Mouse (Mus musculus) neural tube, embryonic 14.5 days (tissue): ENCODE results near the gene E2f7. TPM values are rescaled to one million over a fixed set of nuclear protein-coding genes. Genes with fewer than 3 reads are reported as not detected.
"Not testable (repeated sequence)": the region's sequence is repeated elsewhere in the genome, so short reads cannot be mapped to it uniquely, and the experiment has no call there.

ENCODE experiments used
- ATAC-seq: fragments of 200-750 bp; cut with Nextera tagmentation; 2 replicates; pipeline ENCODE4 v1.8.0; 2017; ENCODE audit warnings: low read depth, mild to moderate bottlenecking, moderate TSS enrichment, moderate library complexity
- H3K27ac ChIP-seq: fragments of 300-500 bp; sonication (generic); 2 replicates; pipeline ENCODE4 v1.5.1; 2014; ENCODE audit warnings: low read depth, mild to moderate bottlenecking, control low read depth, low read length, moderate library complexity, mixed read lengths
- H3K27me3 ChIP-seq: fragments of 300-500 bp; sonication (generic); 2 replicates; pipeline ENCODE4 v1.6.1; 2014; ENCODE audit warnings: low read length; ENCODE audit not compliant: control insufficient read depth, insufficient read depth
- H3K36me3 ChIP-seq: fragments of 300-500 bp; sonication (generic); 2 replicates; pipeline ENCODE4 v1.6.1; 2014; ENCODE audit warnings: low read length, mixed read lengths; ENCODE audit not compliant: control insufficient read depth, insufficient read depth
- H3K4me1 ChIP-seq: fragments of 300-500 bp; sonication (generic); 2 replicates; pipeline ENCODE4 v1.6.1; 2014; ENCODE audit warnings: low read length; ENCODE audit not compliant: control insufficient read depth, insufficient read depth
- H3K4me2 ChIP-seq: fragments of 300-500 bp; sonication (generic); 2 replicates; pipeline ENCODE4 v1.6.1; 2014; ENCODE audit warnings: mild to moderate bottlenecking, low read depth, low read length, control low read depth
- H3K4me3 ChIP-seq: fragments of 300-500 bp; sonication (generic); 2 replicates; pipeline ENCODE4 v1.5.1; 2014; ENCODE audit warnings: low read depth, low read length, control low read depth, mixed read lengths
- H3K9ac ChIP-seq: fragments of 300-500 bp; sonication (generic); replicated peaks from 2 replicates; pipeline ENCODE4 v1.6.1; 2014; ENCODE audit warnings: low read depth, mild to moderate bottlenecking, control low read depth, low read length, mixed read lengths
- H3K9me3 ChIP-seq: fragments of 300-500 bp; sonication (generic); 2 replicates; pipeline ENCODE4 v1.6.1; 2016; ENCODE audit warnings: low read length; ENCODE audit not compliant: control insufficient read depth
- WGBS: fragments of 180-500 bp; shearing (Covaris S2); extraction: QIAGEN DNeasy Blood & Tissue Kit; methylation state at CpG from one replicate; pipeline ENCODE4 v1.1.7; 2014; 5-methylcytosine and 5-hydroxymethylcytosine counted together
- polyA plus RNA-seq: library from polyadenylated mRNA; unstranded; fragments of >200 nt; fragmentation: Nextera tagmentation; extraction: Ambion mirVana; gene quantifications from 2 replicates; pipeline ENCODE4 v1.2.1, GENCODE M21; 2014

Gene E2f7
- polyA plus RNA-seq, 1 experiment from 2014 or later, result 6.2 TPM

- H3K4me3 ChIP-seq, result no peak overlapping the region; the same call in 1 of the 2 replicates
- no peak overlapping the region for H3K27ac ChIP-seq
- H3K9ac ChIP-seq, result no peak overlapping the region
- H3K4me1 ChIP-seq, result peaks cover 8% of the 10 kb centered on the region; the same call in 1 of the 2 replicates
- no peaks in the 10 kb centered on the region for H3K36me3 ChIP-seq
- no peak for ATAC-seq
- no peaks in the 10 kb centered on the region for H3K27me3 ChIP-seq
- 64% methylated on average over 12 of the region's 12 CpGs for WGBS
- H3K9me3 ChIP-seq, result no peaks in the 10 kb centered on the region
- H3K4me2 ChIP-seq, result no peak overlapping the region
These were observed 1.1 kb upstream of the E2f7 start for GRCm38 (mm10) chr10:110744120-110744519.

DNA sequence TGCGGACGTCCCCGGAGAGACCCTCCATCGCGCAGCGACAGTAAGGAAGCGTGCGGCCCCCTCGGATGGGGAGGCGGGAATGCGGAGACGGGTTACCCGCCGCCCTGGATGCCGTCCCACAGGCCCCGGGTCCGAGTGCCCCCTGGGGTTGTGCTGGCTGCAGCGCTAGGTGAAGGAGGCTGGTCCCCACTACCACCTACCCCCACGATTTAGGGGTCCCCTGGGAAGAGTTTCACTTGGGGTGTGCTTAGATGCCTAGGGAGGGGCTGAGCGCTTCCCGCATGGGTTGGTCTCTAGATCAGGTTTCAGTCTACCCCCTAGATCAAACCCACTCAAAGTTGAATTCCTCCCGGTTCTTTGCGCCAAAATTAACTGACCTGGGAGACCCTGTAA lies 397 bp downstream of the E2f7 start:
- Histone ChIP-seq H3K4me2 (peak overlapping the region; percentile 98), H3K9ac (peak overlapping the region; percentile 80), H3K27ac (no peak overlapping the region), H3K9me3 (no peaks in the 10 kb centered on the region), H3K36me3 (no peaks in the 10 kb centered on the region), H3K4me3 (peak overlapping the region; percentile 75), H3K4me1 (peaks cover 8% of the 10 kb centered on the region; the same call in 1 of the 2 replicates), H3K27me3 (no peaks in the 10 kb centered on the region)
- WGBS, result 1% methylated on average over 23 of the region's 23 CpGs
- ATAC-seq, result no peak

DNA sequence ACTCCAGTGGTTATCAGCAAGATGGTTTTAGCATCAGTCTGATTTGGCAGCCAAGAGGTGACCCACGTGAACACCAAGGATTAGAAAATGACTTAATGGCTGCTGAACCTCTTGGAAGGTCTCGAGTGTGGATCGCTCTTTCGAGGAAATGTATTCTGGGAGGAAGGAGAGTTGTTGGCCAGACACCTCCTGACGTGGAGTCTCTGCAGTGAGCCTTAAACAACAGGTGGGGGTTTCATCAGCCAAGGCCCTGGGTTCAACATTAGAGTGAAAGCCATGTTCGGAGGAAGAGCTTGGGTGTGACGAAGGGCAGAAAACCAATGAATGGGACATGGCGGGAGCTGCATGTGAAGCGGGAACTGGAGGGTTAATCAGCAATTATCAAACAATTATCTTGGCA lies 3.8 kb downstream of the E2f7 start:
- no peak overlapping the region for H3K4me2 ChIP-seq
- WGBS, result 95% methylated on average over 9 of the region's 9 CpGs
- ATAC-seq, result no peak
- no peak overlapping the region for H3K27ac ChIP-seq
- H3K9me3 ChIP-seq, result no peaks in the 10 kb centered on the region
- H3K27me3 ChIP-seq, result no peaks in the 10 kb centered on the region
- H3K9ac ChIP-seq, result no peak overlapping the region
- H3K4me1 ChIP-seq, result peaks cover 8% of the 10 kb centered on the region; the same call in 1 of the 2 replicates
- H3K36me3 ChIP-seq, result 0 out of 2 replicates have a peak, but pooled peaks cover under 1% of the 10 kb centered on the region
- H3K4me3 ChIP-seq, result no peak overlapping the region

DNA sequence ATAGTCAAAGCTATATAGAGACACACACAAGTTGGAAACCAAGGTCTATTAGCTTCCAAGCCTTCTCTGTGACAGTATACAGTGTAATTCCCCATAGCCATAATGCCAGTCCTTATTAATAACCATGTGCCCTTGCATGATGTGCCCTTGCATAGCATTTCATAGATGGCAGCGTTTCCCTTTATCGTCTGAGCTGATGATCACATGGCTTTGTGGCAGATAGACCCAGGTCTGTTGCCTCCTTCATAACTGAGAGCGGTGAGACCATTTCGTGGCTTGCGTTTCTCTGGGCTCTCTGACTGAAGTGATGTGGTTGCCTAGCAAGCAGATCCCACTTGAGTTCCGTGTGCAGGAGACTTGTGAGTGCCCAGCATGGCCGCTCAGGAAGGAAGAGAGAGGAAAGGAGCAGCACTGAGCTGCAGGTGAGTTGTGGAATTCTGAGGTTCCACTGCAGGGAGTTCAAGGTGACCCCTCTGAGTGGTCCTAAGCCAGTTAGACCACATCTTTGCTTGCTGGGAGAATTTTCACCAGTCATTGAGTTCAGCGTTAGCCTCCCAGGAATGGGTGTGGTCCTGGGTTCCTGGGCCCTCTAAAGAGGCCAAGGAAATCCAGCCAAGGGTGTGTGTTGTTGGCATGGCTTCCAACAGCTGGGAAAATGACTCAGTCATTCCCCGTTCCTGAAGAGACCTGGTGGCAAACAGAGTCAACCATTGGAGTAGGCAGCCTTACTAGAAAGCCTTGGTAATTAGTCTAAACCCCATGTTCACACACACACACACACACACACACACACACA lies 4.5 kb downstream of the E2f7 start:
- Histone ChIP-seq H3K4me3 (no peak overlapping the region), H3K4me1 (peaks cover 8% of the 10 kb centered on the region; the same call in 1 of the 2 replicates), H3K9ac (no peak overlapping the region), H3K27me3 (no peaks in the 10 kb centered on the region), H3K9me3 (no peaks in the 10 kb centered on the region), H3K4me2 (no peak overlapping the region), H3K27ac (no peak overlapping the region), H3K36me3 (0 out of 2 replicates have a peak, but pooled peaks cover 3% of the 10 kb centered on the region)
- no peak for ATAC-seq
- WGBS, result 98% methylated on average over 9 of the region's 9 CpGs

DNA sequence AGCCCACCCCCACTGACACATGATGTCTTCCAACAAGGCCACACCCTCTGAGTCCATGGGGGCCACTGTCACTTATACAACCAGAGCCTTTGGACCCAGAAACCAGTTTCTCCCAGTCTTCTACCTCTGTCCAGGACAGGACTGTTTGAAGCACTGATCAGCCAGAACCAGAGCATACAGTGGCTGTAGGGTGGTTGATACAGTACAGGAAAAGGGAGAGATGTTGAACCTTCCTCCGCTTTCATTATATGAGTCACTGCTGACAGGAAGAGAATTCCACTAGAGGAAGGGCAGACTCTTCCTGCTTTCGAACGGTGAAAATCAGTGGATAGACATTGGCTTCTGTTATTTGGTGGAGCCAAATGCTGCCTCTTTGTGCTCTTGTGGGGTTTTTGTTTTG lies 7.6 kb downstream of the E2f7 start:
- Histone ChIP-seq H3K27me3 (no peaks in the 10 kb centered on the region), H3K4me1 (no peaks in the 10 kb centered on the region), H3K36me3 (0 out of 2 replicates have a peak, but pooled peaks cover 3% of the 10 kb centered on the region), H3K9ac (no peak overlapping the region), H3K9me3 (no peaks in the 10 kb centered on the region), H3K4me2 (no peak overlapping the region), H3K4me3 (no peak overlapping the region), H3K27ac (no peak overlapping the region)
- 89% methylated on average over 3 of the region's 3 CpGs for WGBS
- no peak for ATAC-seq

DNA sequence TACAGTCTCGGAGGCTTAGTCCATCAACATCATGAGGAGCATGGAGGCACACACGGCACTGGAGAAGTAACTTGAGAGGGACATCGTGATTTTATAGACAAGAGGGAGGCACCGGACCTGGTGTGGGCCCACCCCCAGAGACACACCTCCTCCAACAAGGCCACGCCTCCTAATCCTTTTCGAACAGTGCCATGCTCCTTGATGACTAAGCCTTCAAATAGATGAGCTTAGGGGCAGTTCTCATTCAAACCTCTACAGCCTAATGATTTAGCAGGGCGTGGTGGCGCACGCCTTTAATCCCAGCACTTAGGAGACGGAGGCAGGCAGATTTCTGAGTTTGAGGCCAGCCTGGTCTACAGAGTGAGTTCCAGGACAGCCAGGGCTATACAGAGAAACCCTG lies 10.3 kb downstream of the E2f7 start:
- H3K4me3 ChIP-seq, result no peak overlapping the region
- H3K36me3 ChIP-seq, result 0 out of 2 replicates have a peak, but pooled peaks cover 3% of the 10 kb centered on the region
- H3K27me3 ChIP-seq, result no peaks in the 10 kb centered on the region
- no peak overlapping the region for H3K4me2 ChIP-seq
- 97% methylated on average over 10 of the region's 10 CpGs for WGBS
- no peaks in the 10 kb centered on the region for H3K4me1 ChIP-seq
- no peak overlapping the region for H3K9ac ChIP-seq
- H3K27ac ChIP-seq, result no peak overlapping the region
- no peak for ATAC-seq
- no peaks in the 10 kb centered on the region for H3K9me3 ChIP-seq

DNA sequence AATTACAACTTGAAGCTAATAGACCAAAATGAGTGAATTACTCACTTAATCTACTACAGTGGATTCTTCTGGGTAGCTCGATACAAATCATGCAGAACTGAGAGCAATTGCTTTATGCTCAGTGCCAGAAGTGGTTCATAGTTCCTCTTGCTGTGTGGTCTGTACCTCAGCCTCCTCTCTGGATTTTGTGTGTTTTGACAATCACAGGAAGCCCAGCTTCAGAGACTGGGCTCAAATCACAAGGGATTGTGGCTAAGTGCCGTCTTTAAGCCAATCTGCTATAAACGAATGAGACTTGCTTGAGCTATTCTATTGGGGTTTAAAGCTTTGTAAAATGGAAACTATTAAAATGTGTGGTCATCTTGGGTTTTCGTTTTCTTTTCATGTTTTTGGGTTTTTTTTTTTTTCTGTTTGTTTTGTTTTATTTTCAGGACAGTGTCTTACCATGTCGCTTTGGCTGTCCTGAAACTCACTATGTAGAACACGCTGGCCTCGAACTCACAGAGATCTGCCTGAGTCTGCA lies 11.1 kb downstream of the E2f7 start:
- Histone ChIP-seq H3K4me1 (no peaks in the 10 kb centered on the region), H3K9ac (no peak overlapping the region), H3K9me3 (no peaks in the 10 kb centered on the region), H3K4me3 (no peak overlapping the region), H3K4me2 (no peak overlapping the region), H3K36me3 (0 out of 2 replicates have a peak, but pooled peaks cover 3% of the 10 kb centered on the region), H3K27ac (no peak overlapping the region), H3K27me3 (no peaks in the 10 kb centered on the region)
- 89% methylated on average over 7 of the region's 7 CpGs for WGBS
- no peak for ATAC-seq

DNA sequence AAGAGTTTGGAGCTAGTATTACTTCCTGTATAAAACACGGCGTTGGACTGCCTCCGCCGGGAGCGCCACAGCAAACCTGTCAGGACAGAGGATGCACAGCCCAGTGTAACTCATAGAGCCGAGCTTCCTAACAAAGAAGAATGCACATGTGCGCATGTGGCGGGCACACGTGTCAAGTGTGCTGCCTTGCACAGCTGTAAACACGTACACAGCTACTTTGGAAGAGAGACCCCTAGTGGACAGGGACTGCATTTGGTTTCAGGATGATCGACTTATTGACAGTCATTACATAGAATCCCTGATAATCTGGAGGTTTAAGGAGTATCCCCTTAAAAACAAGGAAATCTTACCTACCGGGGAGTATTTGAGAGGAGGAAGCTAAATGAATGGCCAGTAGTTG lies 15.3 kb downstream of the E2f7 start:
- not testable (repeated sequence) for H3K9ac ChIP-seq, H3K27me3 ChIP-seq, H3K4me2 ChIP-seq, H3K4me1 ChIP-seq, H3K9me3 ChIP-seq, H3K36me3 ChIP-seq, H3K27ac ChIP-seq, H3K4me3 ChIP-seq
- peak; percentile 73; the same call in 1 of the 2 replicates for ATAC-seq
- 51% methylated on average over 7 of the region's 12 CpGs for WGBS

DNA sequence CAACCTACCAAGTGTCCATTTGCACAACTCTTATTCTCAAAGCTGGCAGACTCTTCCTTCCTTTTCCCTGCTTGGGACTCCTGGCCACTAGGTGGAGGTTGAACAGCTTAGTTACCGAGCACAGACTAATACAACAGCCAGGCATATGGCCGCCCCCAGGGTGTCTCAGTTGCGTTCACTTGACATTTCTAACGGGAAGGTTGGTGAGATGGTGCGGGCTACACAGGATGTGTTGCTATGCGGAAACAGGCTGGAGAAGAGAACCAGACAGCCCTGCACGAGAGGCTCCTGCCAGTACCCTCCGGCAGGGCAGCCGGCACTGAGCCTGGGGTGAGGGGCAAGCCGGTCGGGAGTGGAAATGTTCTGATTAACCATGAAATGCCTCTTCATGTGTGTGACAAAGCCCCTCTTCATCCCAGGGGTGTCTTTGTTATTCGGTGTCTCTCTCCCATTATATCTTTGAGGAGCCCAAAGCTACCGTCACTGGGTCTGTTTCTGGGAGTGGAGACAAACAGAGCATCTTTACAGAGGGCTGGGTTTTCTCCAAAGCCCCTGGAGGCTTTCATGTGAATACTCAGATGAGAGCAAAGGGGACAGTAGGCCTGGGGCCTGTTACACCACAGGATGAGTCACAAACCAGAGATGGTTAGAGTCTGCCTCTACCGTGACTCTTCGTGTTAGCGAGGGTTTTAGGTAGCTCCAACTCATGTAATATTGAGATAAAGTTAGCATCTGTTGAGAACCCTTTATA lies 17.1 kb downstream of the E2f7 start:
- H3K4me2 ChIP-seq, result no peak overlapping the region
- H3K4me3 ChIP-seq, result no peak overlapping the region
- H3K27ac ChIP-seq, result no peak overlapping the region
- no peak overlapping the region for H3K9ac ChIP-seq
- no peaks in the 10 kb centered on the region; the same call in 1 of the 2 replicates for H3K36me3 ChIP-seq
- WGBS, result 52% methylated on average over 16 of the region's 16 CpGs
- H3K27me3 ChIP-seq, result no peaks in the 10 kb centered on the region
- peak; percentile 76 for ATAC-seq
- H3K4me1 ChIP-seq, result no peaks in the 10 kb centered on the region
- H3K9me3 ChIP-seq, result 0 out of 2 replicates have a peak, but pooled peaks cover 3% of the 10 kb centered on the region
